Mouse (Mus musculus) lung, embryonic 16.5 days (tissue): Measurements from ENCODE around the gene Gm10282. TPM values are rescaled to one million over a fixed set of nuclear protein-coding genes. Genes with fewer than 3 reads are reported as not detected.

ENCODE experiments used
- ATAC-seq: fragments of 200-750 bp; cut with Nextera tagmentation; 2 replicates; pipeline ENCODE4 v1.8.0; 2017; ENCODE audit warnings: low read depth, mild to moderate bottlenecking, moderate library complexity
- H3K27ac ChIP-seq: fragments of 300-500 bp; sonication (generic); 2 replicates; pipeline ENCODE4 v1.5.1; 2014; ENCODE audit warnings: mild to moderate bottlenecking, control low read depth, low read length
- H3K27me3 ChIP-seq: fragments of 300-500 bp; sonication (generic); 2 replicates; pipeline ENCODE4 v1.6.1; 2014; ENCODE audit warnings: low read depth, low read length, mixed read lengths; ENCODE audit not compliant: control insufficient read depth, insufficient read depth
- H3K36me3 ChIP-seq: fragments of 300-500 bp; sonication (generic); 2 replicates; pipeline ENCODE4 v1.6.1; 2014; ENCODE audit warnings: low read length; ENCODE audit not compliant: control insufficient read depth, insufficient read depth
- H3K4me1 ChIP-seq: fragments of 300-500 bp; sonication (generic); replicated peaks from 2 replicates; pipeline ENCODE4 v1.6.1; 2014; ENCODE audit warnings: low read length, mixed read lengths; ENCODE audit not compliant: control insufficient read depth, insufficient read depth
- H3K4me2 ChIP-seq: fragments of 300-500 bp; sonication (generic); 2 replicates; pipeline ENCODE4 v1.6.1; 2014; ENCODE audit warnings: low read depth, low read length, control low read depth
- H3K4me3 ChIP-seq: fragments of 300-500 bp; sonication (generic); 2 replicates; pipeline ENCODE4 v1.5.1; 2014; ENCODE audit warnings: mild to moderate bottlenecking, low read length, control low read depth
- H3K9ac ChIP-seq: fragments of 300-500 bp; sonication (generic); 2 replicates; pipeline ENCODE4 v1.6.1; 2014; ENCODE audit warnings: low read length, control low read depth
- H3K9me3 ChIP-seq: fragments of 300-500 bp; sonication (generic); 2 replicates; pipeline ENCODE4 v1.6.1; 2016; ENCODE audit warnings: low read length; ENCODE audit not compliant: control insufficient read depth
- WGBS: fragments of 180-500 bp; shearing (Covaris S2); extraction: QIAGEN DNeasy Blood & Tissue Kit; methylation state at CpG from one replicate; pipeline ENCODE4 v1.1.7; 2014; 5-methylcytosine and 5-hydroxymethylcytosine counted together
- polyA plus RNA-seq: library from polyadenylated mRNA; unstranded; fragments of >200 nt; fragmentation: Nextera tagmentation; extraction: Ambion mirVana; gene quantifications from 2 replicates; pipeline ENCODE4 v1.2.1, GENCODE M21; 2015

Gene Gm10282
- polyA plus RNA-seq, 1 experiment from 2014 or later: 33.3 TPM

- no peaks in the 10 kb centered on the region for H3K4me1 ChIP-seq
- H3K9me3 ChIP-seq: no peaks in the 10 kb centered on the region
- no peak overlapping the region for H3K9ac ChIP-seq
- no peak overlapping the region for H3K4me3 ChIP-seq
- H3K27ac ChIP-seq: no peak overlapping the region
- WGBS: 28% methylated on average over 2 of the region's 2 CpGs
- no peak overlapping the region for H3K4me2 ChIP-seq
- no peaks in the 10 kb centered on the region for H3K36me3 ChIP-seq
- no peaks in the 10 kb centered on the region for H3K27me3 ChIP-seq
- peak; percentile 39 for ATAC-seq
These were observed 44.0 kb downstream of the Gm10282 start for GRCm38 (mm10) chr8:72261019-72261418.

GRCm38 (mm10) chr8:72260585-72260984 is 44.5 kb downstream of the Gm10282 start:
- H3K36me3 ChIP-seq: no peaks in the 10 kb centered on the region; the same call in 1 of the 2 replicates
- no peaks in the 10 kb centered on the region for H3K9me3 ChIP-seq
- H3K27ac ChIP-seq: no peak overlapping the region
- no peaks in the 10 kb centered on the region for H3K27me3 ChIP-seq
- whole genome bisulfite sequencing: 44% methylated on average over 4 of the region's 4 CpGs
- H3K9ac ChIP-seq: no peak overlapping the region
- no peaks in the 10 kb centered on the region for H3K4me1 ChIP-seq
- H3K4me3 ChIP-seq: no peak overlapping the region
- ATAC-seq: no peak
- H3K4me2 ChIP-seq: no peak overlapping the region

- Histone ChIP-seq H3K4me1 (no peaks in the 10 kb centered on the region), H3K36me3 (no peaks in the 10 kb centered on the region; the same call in 1 of the 2 replicates), H3K4me3 (no peak overlapping the region), H3K9me3 (no peaks in the 10 kb centered on the region), H3K9ac (no peak overlapping the region), H3K4me2 (no peak overlapping the region), H3K27me3 (no peaks in the 10 kb centered on the region), H3K27ac (no peak overlapping the region)
- no peak for ATAC-seq
- 53% methylated on average over 2 of the region's 2 CpGs for WGBS
These were observed 45.2 kb downstream of the Gm10282 start for GRCm38 (mm10) chr8:72259862-72260261.

- H3K4me2 ChIP-seq: no peak overlapping the region
- no peaks in the 10 kb centered on the region; the same call in 1 of the 2 replicates for H3K36me3 ChIP-seq
- no peaks in the 10 kb centered on the region for H3K27me3 ChIP-seq
- no peaks in the 10 kb centered on the region for H3K4me1 ChIP-seq
- H3K9ac ChIP-seq: no peak overlapping the region
- no peak overlapping the region for H3K27ac ChIP-seq
- ATAC-seq: no peak
- no peaks in the 10 kb centered on the region for H3K9me3 ChIP-seq
- H3K4me3 ChIP-seq: no peak overlapping the region
- WGBS: 83% methylated on average over 1 of the region's 1 CpGs
These were observed 47.2 kb downstream of the Gm10282 start for GRCm38 (mm10) chr8:72257902-72258238.

- Histone ChIP-seq H3K9ac (no peak overlapping the region), H3K27me3 (no peaks in the 10 kb centered on the region), H3K4me2 (no peak overlapping the region), H3K36me3 (no peaks in the 10 kb centered on the region; the same call in none of the 2 replicates), H3K27ac (no peak overlapping the region), H3K9me3 (no peaks in the 10 kb centered on the region), H3K4me3 (no peak overlapping the region), H3K4me1 (no peaks in the 10 kb centered on the region)
- 59% methylated on average over 7 of the region's 7 CpGs for WGBS
- ATAC-seq: no peak
These were observed 47.7 kb downstream of the Gm10282 start for GRCm38 (mm10) chr8:72257171-72257901.

Other genes with a start within 250 kb of the Gm10282 start
- not detected in 2 replicates for gene Olfr373, start 222.1 kb downstream of the Gm10282 start, polyA plus RNA-seq
- not detected in 2 replicates for gene Olfr374, start 198.2 kb downstream of the Gm10282 start, polyA plus RNA-seq
- gene Tpm4, start 170.3 kb downstream of the Gm10282 start, polyA plus RNA-seq: 906 and 927 TPM in 2 replicates
- 112 and 125 TPM in 2 replicates for gene Rab8a, start 144.1 kb downstream of the Gm10282 start, polyA plus RNA-seq
- 0.41 and 0.60 TPM in 2 replicates for gene Hsh2d, start 115.6 kb downstream of the Gm10282 start, polyA plus RNA-seq
- 0.20 TPM in 1 of 2 replicates, not detected in the other for gene Cib3, start 92.4 kb downstream of the Gm10282 start, polyA plus RNA-seq
- not detected in 2 replicates for gene Gm11034, start 91.6 kb downstream of the Gm10282 start, polyA plus RNA-seq
- gene Fam32a, start 85.5 kb downstream of the Gm10282 start, polyA plus RNA-seq: 76.1 and 78.7 TPM in 2 replicates
- gene Ap1m1, start 65.2 kb downstream of the Gm10282 start, polyA plus RNA-seq: 98.3 and 101 TPM in 2 replicates
- gene Klf2, start 13.8 kb upstream of the Gm10282 start, polyA plus RNA-seq: 11.7 and 12.9 TPM in 2 replicates
- gene Eps15l1, start 116.2 kb upstream of the Gm10282 start, polyA plus RNA-seq: 52.6 and 53.1 TPM in 2 replicates
- 1.8 and 2.1 TPM in 2 replicates for gene Calr3, start 138.6 kb upstream of the Gm10282 start, polyA plus RNA-seq
- gene 1700030K09Rik, start 138.6 kb upstream of the Gm10282 start, polyA plus RNA-seq: 16.9 and 17.3 TPM in 2 replicates
- 55.8 and 68.3 TPM in 2 replicates for gene Cherp, start 170.0 kb upstream of the Gm10282 start, polyA plus RNA-seq
- gene Slc35e1, start 187.4 kb upstream of the Gm10282 start, polyA plus RNA-seq: 7.5 and 7.6 TPM in 2 replicates
- gene Med26, start 243.0 kb upstream of the Gm10282 start, polyA plus RNA-seq: 15.6 and 16.2 TPM in 2 replicates